Mouse (Mus musculus): Measurements from ENCODE around the gene Uckl1. TPM values are rescaled to one million over a fixed set of nuclear protein-coding genes. Genes with fewer than 3 reads are reported as not detected.

The Uckl1 gene
- 10 to 100 TPM; 26.1 to 29.1 TPM for total RNA-seq (2021)
- long read RNA-seq, experiment 1, partial matches to known transcripts = 1 of 29 reads
- long read RNA-seq, experiment 1, other reads (novel, unspliced or antisense) = 26 of 29 reads
- long read RNA-seq, experiment 2, partial matches to known transcripts = 4 of 39 reads
- long read RNA-seq, experiment 2, other reads (novel, unspliced or antisense) = 33 of 39 reads

GRCm38 (mm10) chr2:181584411-181584942, at the start of gene Uckl1:
TSS of gene Uckl1 (minus strand) at chr2:181584892.
- Histone ChIP-seq H3K4me3 (no peak within 1 kb of the TSS), H3K27ac (no peak within 1 kb of the TSS)
- DNase-seq = no peak
- TF ChIP-seq CTCF (IDR thresholded peaks at IDR 0.05) = no peak
- intact Hi-C loops (cut with DNase I) = loop anchor here (5.0 kb wide), 1 partner anchor 172 kb away; no protein-coding TSS in a partner anchor

GRCm38 (mm10) chr2:181632624-181633023, 47.9 kb upstream of the Uckl1 start:
- no peak for DNase-seq
- intact Hi-C loops (cut with DNase I) = no loop called here
- TF ChIP-seq CTCF (IDR thresholded peaks at IDR 0.05) = no peak
- no peak overlapping the region for H3K4me3 ChIP-seq
- H3K27ac ChIP-seq = no peak overlapping the region

GRCm38 (mm10) chr2:181628471-181628870, 43.8 kb upstream of the Uckl1 start:
- no peak overlapping the region for H3K4me3 ChIP-seq
- intact Hi-C loops (cut with DNase I) = no loop called here
- H3K27ac ChIP-seq = no peak overlapping the region
- DNase-seq = no peak
- TF ChIP-seq CTCF (IDR thresholded peaks at IDR 0.05) = no peak

GRCm38 (mm10) chr2:181623401-181623800, 38.7 kb upstream of the Uckl1 start:
- H3K4me3 ChIP-seq = no peak overlapping the region
- intact Hi-C loops (cut with DNase I) = no loop called here
- TF ChIP-seq CTCF (IDR thresholded peaks at IDR 0.05) = peak; percentile 58
- DNase-seq = no peak
- H3K27ac ChIP-seq = no peak overlapping the region

- no peak for DNase-seq
- TF ChIP-seq CTCF (IDR thresholded peaks at IDR 0.05) = no peak
- Histone ChIP-seq H3K27ac (no peak overlapping the region), H3K4me3 (no peak overlapping the region)
- intact Hi-C loops (cut with DNase I) = no loop called here
Measured at GRCm38 (mm10) chr2:181618761-181619495, 34.2 kb upstream of the Uckl1 start.

GRCm38 (mm10) chr2:181602367-181602766, 17.7 kb upstream of the Uckl1 start:
- intact Hi-C loops (cut with DNase I) = no loop called here
- Histone ChIP-seq H3K27ac (no peak overlapping the region; the same call in 1 of the 2 replicates), H3K4me3 (peak overlapping the region; percentile 81)
- TF ChIP-seq CTCF (IDR thresholded peaks at IDR 0.05) = no peak
- no peak for DNase-seq

GRCm38 (mm10) chr2:181601751-181602145, 17.1 kb upstream of the Uckl1 start:
- TF ChIP-seq CTCF (IDR thresholded peaks at IDR 0.05) = no peak
- intact Hi-C loops (cut with DNase I) = no loop called here
- H3K4me3 ChIP-seq = peak overlapping the region; percentile 81
- peak overlapping the region; percentile 92 for H3K27ac ChIP-seq
- DNase-seq = no peak

- Histone ChIP-seq H3K27ac (peak overlapping the region; percentile 92), H3K4me3 (peak overlapping the region; percentile 81)
- TF ChIP-seq CTCF (IDR thresholded peaks at IDR 0.05) = no peak
- DNase-seq = peak; percentile 98
- intact Hi-C loops (cut with DNase I) = no loop called here
Measured at GRCm38 (mm10) chr2:181600828-181601750, 16.4 kb upstream of the Uckl1 start.

- intact Hi-C loops (cut with DNase I) = no loop called here
- TF ChIP-seq CTCF (IDR thresholded peaks at IDR 0.05) = no peak
Measured at GRCm38 (mm10) chr2:181600226-181600758, 15.6 kb upstream of the Uckl1 start.

GRCm38 (mm10) chr2:181598454-181599351, 14.0 kb upstream of the Uckl1 start, which contains the start of gene Samd10:
TSS of gene Samd10 (minus strand) at chr2:181599212.
- H3K27ac ChIP-seq = peak within 1 kb of the TSS; percentile 84
- TF ChIP-seq CTCF (IDR thresholded peaks at IDR 0.05) = peak; percentile 5; the same call in 1 of the 2 replicates
- peak within 1 kb of the TSS; percentile 89 for H3K4me3 ChIP-seq
- DNase-seq = peak; percentile 64
- intact Hi-C loops (cut with DNase I) = loop anchor here (10.0 kb wide), 1 partner anchor 414 kb away; the partner anchor contains the start of gene Ppdpf

More at GRCm38 (mm10) chr2:181600226-181600758, 15.6 kb upstream of the Uckl1 start:
- Histone ChIP-seq H3K27ac (peak overlapping the region; percentile 92), H3K4me3 (peak overlapping the region; percentile 81)
- no peak for DNase-seq
